Mouse (Mus musculus) E14TG2a.4 (cell line): ENCODE measurements around the gene Keap1.

ENCODE experiments used
- H3K27me3 ChIP-seq: 2 replicates; pipeline ENCODE4 v1.6.1; 2014; ENCODE audit warnings: low read length, control low read depth; ENCODE audit not compliant: insufficient read depth
- H3K36me3 ChIP-seq: 2 replicates; pipeline ENCODE4 v1.6.1; 2014; ENCODE audit warnings: low read length, control low read depth; ENCODE audit not compliant: insufficient read depth
- H3K4me1 ChIP-seq: replicated peaks from 2 replicates; pipeline ENCODE4 v1.6.1; 2014; ENCODE audit warnings: low read depth, low read length, control low read depth
- H3K4me3 ChIP-seq: replicated peaks from 2 replicates; pipeline ENCODE4 v1.5.1; 2014; ENCODE audit warnings: mild to moderate bottlenecking, low read length
- H3K9me3 ChIP-seq: 2 replicates; pipeline ENCODE4 v1.6.1; 2014; ENCODE audit warnings: low read length, control low read depth
- CTCF ChIP-seq: conservative IDR thresholded peaks from 2 replicates; pipeline ENCODE4 v1.5.1; 2014; ENCODE audit warnings: low read length
- NANOG ChIP-seq: IDR thresholded peaks from 2 replicates; pipeline ENCODE4 v1.6.1; 2014; ENCODE audit warnings: borderline replicate concordance, low read length, mixed read lengths
- POU5F1 ChIP-seq: IDR thresholded peaks from 2 replicates; pipeline ENCODE4 v1.6.1; 2014; ENCODE audit warnings: low read length, borderline replicate concordance

The Keap1 gene

GRCm38 (mm10) chr9:21238733-21239464, at the start of gene Keap1:
TSS of gene Keap1 (minus strand) at chr9:21239361.
- Histone ChIP-seq H3K27me3 (peaks cover 25% of the 10 kb centered on the region), H3K9me3 (no peaks in the 10 kb centered on the region), H3K4me3 (peak within 1 kb of the TSS; percentile 92), H3K4me1 (peaks cover 69% of the 10 kb centered on the region), H3K36me3 (peaks cover 33% of the 10 kb centered on the region)
- TF ChIP-seq CTCF: no peak
- no peak for TF ChIP-seq NANOG

- TF ChIP-seq POU5F1 (no peak), CTCF (no peak), NANOG (no peak)
- Histone ChIP-seq H3K36me3 (peaks cover 42% of the 10 kb centered on the region), H3K4me1 (peaks cover 64% of the 10 kb centered on the region), H3K9me3 (no peaks in the 10 kb centered on the region), H3K4me3 (peak overlapping the region; percentile 98), H3K27me3 (no peaks in the 10 kb centered on the region)
Measured at GRCm38 (mm10) chr9:21288404-21289336, 49.5 kb upstream of the Keap1 start.

GRCm38 (mm10) chr9:21287571-21288402, 48.6 kb upstream of the Keap1 start, which contains the start of gene Kri1:
TSS of gene Kri1 (minus strand) at chr9:21287969.
- H3K4me3 ChIP-seq: peak within 1 kb of the TSS; percentile 98
- no peak for TF ChIP-seq POU5F1
- TF ChIP-seq NANOG: no peak
- no peak for TF ChIP-seq CTCF
- peaks cover 51% of the 10 kb centered on the region for H3K36me3 ChIP-seq
- H3K27me3 ChIP-seq: no peaks in the 10 kb centered on the region
- H3K9me3 ChIP-seq: no peaks in the 10 kb centered on the region
- peaks cover 64% of the 10 kb centered on the region for H3K4me1 ChIP-seq

- Histone ChIP-seq H3K36me3 (peaks cover 61% of the 10 kb centered on the region), H3K4me1 (peaks cover 63% of the 10 kb centered on the region), H3K4me3 (peak overlapping the region; percentile 98), H3K9me3 (no peaks in the 10 kb centered on the region), H3K27me3 (no peaks in the 10 kb centered on the region)
- TF ChIP-seq POU5F1: no peak
- no peak for TF ChIP-seq NANOG
- TF ChIP-seq CTCF: no peak
Measured at GRCm38 (mm10) chr9:21286753-21287152, 47.6 kb upstream of the Keap1 start.

DNA sequence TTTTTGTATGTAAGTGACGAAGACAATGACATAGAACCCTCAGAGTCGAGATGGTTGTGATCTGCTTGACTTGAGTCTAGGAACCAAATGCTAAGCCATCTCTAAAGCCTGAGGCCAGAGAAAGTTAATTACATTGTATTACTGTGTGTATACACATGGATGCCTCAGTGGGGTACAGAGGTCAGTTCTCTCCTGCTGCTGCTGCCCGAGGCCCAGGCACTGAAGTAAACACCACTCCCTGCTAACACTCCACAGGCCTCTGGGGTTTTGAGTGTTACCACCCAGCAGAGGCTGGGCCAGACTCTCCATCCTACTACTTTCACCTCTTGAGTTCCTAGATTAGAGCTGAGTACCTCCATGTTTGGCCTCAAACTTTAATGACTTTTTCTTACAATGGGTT, 44.8 kb upstream of the Keap1 start:
- no peak overlapping the region for H3K4me3 ChIP-seq
- H3K27me3 ChIP-seq: no peaks in the 10 kb centered on the region
- no peaks in the 10 kb centered on the region for H3K9me3 ChIP-seq
- TF ChIP-seq NANOG: no peak
- H3K4me1 ChIP-seq: peaks cover 62% of the 10 kb centered on the region
- peaks cover 84% of the 10 kb centered on the region for H3K36me3 ChIP-seq

DNA sequence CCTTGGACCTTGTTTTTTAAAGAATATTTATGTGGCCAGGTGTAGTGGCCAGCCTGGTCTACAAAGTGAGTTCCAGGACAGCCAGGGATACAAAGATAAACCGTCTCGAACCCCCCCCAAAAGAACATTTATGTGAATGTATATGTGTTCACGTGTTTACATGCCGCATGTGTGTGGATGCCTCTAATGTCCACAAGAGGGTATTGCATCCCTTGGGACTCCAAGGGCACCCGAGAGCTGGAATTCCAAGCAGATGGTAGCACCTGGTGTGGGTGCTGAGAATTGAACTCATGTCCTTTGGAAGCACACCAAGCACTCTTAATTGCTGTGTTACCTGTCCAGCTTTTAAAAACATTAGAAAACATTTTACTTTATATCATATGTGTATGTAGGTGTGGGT, 44.4 kb upstream of the Keap1 start:
- H3K36me3 ChIP-seq: peaks cover 84% of the 10 kb centered on the region
- H3K4me3 ChIP-seq: no peak overlapping the region
- H3K4me1 ChIP-seq: peaks cover 62% of the 10 kb centered on the region
- no peaks in the 10 kb centered on the region for H3K9me3 ChIP-seq
- no peaks in the 10 kb centered on the region for H3K27me3 ChIP-seq
- TF ChIP-seq NANOG (no peak), POU5F1 (no peak), CTCF (peak; percentile 35)

- no peak for TF ChIP-seq NANOG
- no peak for TF ChIP-seq CTCF
- no peak for TF ChIP-seq POU5F1
- Histone ChIP-seq H3K4me1 (peaks cover 58% of the 10 kb centered on the region), H3K9me3 (peaks cover 6% of the 10 kb centered on the region; the same call in 1 of the 2 replicates), H3K36me3 (peaks cover 99% of the 10 kb centered on the region), H3K4me3 (no peak overlapping the region), H3K27me3 (no peaks in the 10 kb centered on the region)
Measured at GRCm38 (mm10) chr9:21277776-21278175, 38.6 kb upstream of the Keap1 start.

GRCm38 (mm10) chr9:21276307-21276706, 37.1 kb upstream of the Keap1 start:
- Histone ChIP-seq H3K9me3 (peaks cover 6% of the 10 kb centered on the region; the same call in 1 of the 2 replicates), H3K36me3 (peaks cover 99% of the 10 kb centered on the region), H3K4me3 (no peak overlapping the region), H3K4me1 (peaks cover 68% of the 10 kb centered on the region), H3K27me3 (no peaks in the 10 kb centered on the region)
- TF ChIP-seq CTCF (no peak), POU5F1 (no peak), NANOG (no peak)
